Mouse (Mus musculus): ENCODE data around the gene Chrm3. TPM values are rescaled to one million over a fixed set of nuclear protein-coding genes. Genes with fewer than 3 reads are reported as not detected.

The Chrm3 gene
- polyA plus RNA-seq, 1 experiment from 2014 or later, result 0.06 TPM

DNA sequence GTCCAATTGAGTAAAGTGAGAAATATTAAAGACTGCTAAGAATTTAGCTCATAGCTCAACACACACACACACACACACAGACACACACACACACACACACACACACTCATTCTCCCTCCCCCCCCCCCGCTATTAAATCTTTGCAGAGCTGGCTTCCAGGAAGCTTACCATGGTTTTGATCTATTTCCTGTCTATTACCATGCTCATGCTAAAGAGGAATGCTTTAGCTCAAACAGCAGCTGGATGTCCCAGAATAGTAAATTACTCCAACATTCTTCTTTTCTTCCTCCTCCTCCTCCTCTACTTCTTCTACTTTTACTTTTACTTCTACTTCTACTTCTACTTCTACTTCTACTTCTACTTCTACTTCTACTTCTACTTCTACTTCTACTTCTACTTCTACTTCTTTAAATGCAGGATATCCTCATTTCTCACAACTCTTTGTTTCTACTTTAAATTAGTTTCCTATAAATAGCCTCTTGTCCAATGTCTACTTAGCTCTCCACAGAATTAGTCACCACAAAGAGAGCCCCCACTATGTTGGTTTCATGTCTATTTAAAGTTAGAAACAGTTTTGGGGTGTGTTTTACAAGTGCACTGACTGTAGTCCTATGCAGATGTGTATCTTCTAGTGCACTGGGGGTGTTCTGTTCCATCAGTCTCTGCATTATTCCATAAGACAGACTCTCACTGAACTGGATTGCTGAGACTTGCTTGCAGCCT is 150.0 kb downstream of the Chrm3 start:
- Histone ChIP-seq H3K9me3 (replicated peaks) (no peaks in the 10 kb centered on the region), H3K27ac (replicated peaks) (no peak overlapping the region), H3K4me3 (no peak overlapping the region), H3K27me3 (ENCODE audit: low read depth, poor library complexity, severe bottlenecking) (no peaks in the 10 kb centered on the region), H3K4me1 (no peaks in the 10 kb centered on the region), H3K36me3 (no peaks in the 10 kb centered on the region)
- no CpG with 5 or more reads among the region's 1 CpGs for WGBS
- DNase-seq (ENCODE audit: low spot score), result no peak

DNA sequence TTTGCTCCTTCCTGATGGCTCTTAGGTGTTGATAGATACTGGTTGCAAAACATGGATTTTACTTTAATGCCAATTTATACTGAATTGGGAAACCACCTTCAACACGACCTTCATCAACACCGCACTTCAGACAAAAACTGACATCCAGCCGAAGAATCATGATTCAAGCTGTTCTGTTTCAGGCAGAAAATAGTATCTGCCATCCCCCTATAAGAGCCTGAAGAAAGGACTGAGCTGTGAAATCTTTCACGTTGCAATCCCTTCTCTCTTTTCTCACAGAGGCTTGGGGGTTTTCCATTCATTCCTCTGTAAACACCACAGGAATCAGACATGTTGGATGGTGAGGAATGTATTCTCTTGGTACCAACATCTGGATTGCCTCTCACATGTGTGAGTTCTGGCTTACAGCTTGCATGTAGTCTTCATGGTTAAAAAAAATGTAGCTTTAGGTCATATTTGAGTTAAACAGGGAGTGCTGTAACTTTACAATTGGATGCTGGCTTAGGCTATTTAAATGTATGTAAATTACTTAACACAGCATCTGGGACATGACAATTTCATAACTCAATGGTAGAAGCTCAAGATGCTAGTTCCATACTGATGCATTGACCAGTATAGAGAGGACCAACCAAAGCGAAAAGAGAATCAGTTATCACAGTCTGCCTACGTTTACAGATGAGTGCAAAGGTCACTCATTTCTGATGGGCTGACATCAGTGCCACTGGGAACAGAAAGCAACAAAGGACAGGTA is 161.3 kb downstream of the Chrm3 start:
- no peak overlapping the region for H3K27ac ChIP-seq (replicated peaks)
- no peaks in the 10 kb centered on the region for H3K36me3 ChIP-seq
- no peaks in the 10 kb centered on the region for H3K9me3 ChIP-seq (replicated peaks)
- no peak overlapping the region for H3K4me3 ChIP-seq
- no peaks in the 10 kb centered on the region for H3K27me3 ChIP-seq (ENCODE audit: low read depth, poor library complexity, severe bottlenecking)
- no peaks in the 10 kb centered on the region for H3K4me1 ChIP-seq
- WGBS, result 88% methylated on average over 6 of the region's 6 CpGs
- DNase-seq (ENCODE audit: low spot score), result no peak

DNA sequence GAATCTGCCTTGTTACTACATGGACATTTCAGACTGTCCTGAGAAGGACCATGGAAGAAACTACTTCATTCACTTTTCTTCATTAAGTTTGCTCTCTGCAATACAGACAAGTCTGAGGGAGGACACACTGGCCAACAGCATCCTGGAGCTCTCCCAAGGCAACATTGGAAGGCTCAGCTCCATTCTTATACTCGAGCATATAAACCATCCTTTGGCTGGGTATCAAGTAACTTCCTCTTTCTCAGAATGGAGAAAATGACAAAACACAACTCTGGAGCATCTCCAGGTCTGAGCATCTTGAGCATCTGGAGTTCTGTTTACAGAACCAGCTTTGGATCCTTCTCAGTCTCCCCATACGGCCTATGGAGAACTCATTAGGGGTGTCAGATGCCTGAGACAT is 170.8 kb downstream of the Chrm3 start:
- DNase-seq (ENCODE audit: low spot score), result no peak
- H3K9me3 ChIP-seq (replicated peaks), result no peaks in the 10 kb centered on the region
- H3K36me3 ChIP-seq, result no peaks in the 10 kb centered on the region
- WGBS, result 81% methylated on average over 2 of the region's 2 CpGs
- no peaks in the 10 kb centered on the region for H3K4me1 ChIP-seq
- no peaks in the 10 kb centered on the region for H3K27me3 ChIP-seq (ENCODE audit: low read depth, poor library complexity, severe bottlenecking)
- H3K4me3 ChIP-seq, result no peak overlapping the region
- no peak overlapping the region for H3K27ac ChIP-seq (replicated peaks)

DNA sequence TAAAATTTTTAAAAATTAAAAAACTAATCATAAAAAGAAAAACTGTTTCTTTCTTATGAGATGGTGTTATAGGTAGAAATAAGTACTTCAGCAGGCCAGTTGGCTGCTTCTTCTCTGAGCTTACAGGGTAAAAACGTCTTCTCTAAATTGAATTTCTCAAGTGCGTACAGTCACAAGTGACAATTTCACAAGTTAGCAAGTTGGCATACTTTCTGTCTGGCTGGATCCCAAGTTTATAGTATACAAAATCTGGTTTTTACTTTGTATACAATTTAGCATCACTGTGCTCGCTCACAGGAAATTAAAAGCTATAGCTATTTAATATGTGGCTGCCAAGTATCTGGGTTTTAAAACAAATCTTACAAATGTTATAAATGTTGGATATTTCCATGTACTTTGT is 172.7 kb downstream of the Chrm3 start:
- Histone ChIP-seq H3K27me3 (ENCODE audit: low read depth, poor library complexity, severe bottlenecking) (no peaks in the 10 kb centered on the region), H3K27ac (replicated peaks) (no peak overlapping the region), H3K4me1 (no peaks in the 10 kb centered on the region), H3K36me3 (no peaks in the 10 kb centered on the region), H3K9me3 (replicated peaks) (no peaks in the 10 kb centered on the region), H3K4me3 (no peak overlapping the region)
- 88% methylated on average over 3 of the region's 3 CpGs for WGBS
- DNase-seq (ENCODE audit: low spot score), result no peak

GRCm38 (mm10) chr13:10183837-10184236 is 176.8 kb downstream of the Chrm3 start:
- H3K27ac ChIP-seq (replicated peaks), result no peak overlapping the region
- 92% methylated on average over 4 of the region's 4 CpGs for WGBS
- DNase-seq (ENCODE audit: low spot score), result no peak
- H3K27me3 ChIP-seq (ENCODE audit: low read depth, poor library complexity, severe bottlenecking), result no peaks in the 10 kb centered on the region
- no peaks in the 10 kb centered on the region for H3K36me3 ChIP-seq
- H3K9me3 ChIP-seq (replicated peaks), result no peaks in the 10 kb centered on the region
- H3K4me1 ChIP-seq, result no peaks in the 10 kb centered on the region
- no peak overlapping the region for H3K4me3 ChIP-seq

DNA sequence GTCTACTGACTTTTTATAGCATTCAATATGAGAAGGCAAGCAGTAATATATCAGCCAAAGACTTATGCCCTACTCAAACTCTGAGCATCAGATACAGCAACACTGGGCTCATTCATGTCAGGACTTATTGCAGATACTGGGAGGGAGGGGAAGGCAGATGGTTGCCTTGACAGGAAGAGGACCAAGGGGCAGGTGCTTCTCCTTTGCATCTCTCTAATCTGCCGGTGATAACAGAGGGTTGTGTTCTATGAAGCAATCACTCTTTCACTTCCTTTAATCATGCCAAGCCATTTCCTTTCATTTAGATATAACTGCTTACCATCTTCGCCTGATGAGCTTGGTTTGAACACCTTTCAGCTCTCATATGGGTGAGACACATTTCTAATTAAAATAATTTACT is 177.9 kb downstream of the Chrm3 start:
- Histone ChIP-seq H3K36me3 (no peaks in the 10 kb centered on the region), H3K9me3 (replicated peaks) (no peaks in the 10 kb centered on the region), H3K27me3 (ENCODE audit: low read depth, poor library complexity, severe bottlenecking) (no peaks in the 10 kb centered on the region), H3K27ac (replicated peaks) (no peak overlapping the region), H3K4me3 (no peak overlapping the region), H3K4me1 (no peaks in the 10 kb centered on the region)
- DNase-seq (ENCODE audit: low spot score), result no peak
- 84% methylated on average over 2 of the region's 2 CpGs for WGBS

DNA sequence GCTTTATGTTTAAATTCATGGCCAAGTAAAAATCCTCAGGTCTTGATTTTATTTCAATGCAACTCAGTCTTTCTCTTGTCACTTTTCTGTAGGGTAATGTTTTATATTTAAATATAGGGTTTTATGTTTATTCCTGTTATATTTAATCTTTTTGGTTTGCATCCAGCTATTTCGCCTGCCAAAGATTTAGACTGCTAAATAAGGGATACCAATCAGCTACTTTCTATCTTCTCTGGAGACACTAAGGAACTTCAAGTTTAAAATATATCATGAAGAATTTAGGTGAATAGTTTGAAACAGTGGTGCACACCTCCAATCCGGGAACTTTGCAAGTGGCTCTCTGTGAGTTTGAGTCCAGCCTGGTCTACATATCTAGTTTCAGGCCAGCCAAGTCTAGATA is 190.1 kb downstream of the Chrm3 start:
- no peak for DNase-seq (ENCODE audit: low spot score)
- H3K27ac ChIP-seq (replicated peaks), result no peak overlapping the region
- no peaks in the 10 kb centered on the region for H3K9me3 ChIP-seq (replicated peaks)
- no peaks in the 10 kb centered on the region for H3K27me3 ChIP-seq (ENCODE audit: low read depth, poor library complexity, severe bottlenecking)
- no peaks in the 10 kb centered on the region for H3K36me3 ChIP-seq
- no peak overlapping the region for H3K4me3 ChIP-seq
- WGBS, result 86% methylated on average over 2 of the region's 2 CpGs
- H3K4me1 ChIP-seq, result no peaks in the 10 kb centered on the region

DNA sequence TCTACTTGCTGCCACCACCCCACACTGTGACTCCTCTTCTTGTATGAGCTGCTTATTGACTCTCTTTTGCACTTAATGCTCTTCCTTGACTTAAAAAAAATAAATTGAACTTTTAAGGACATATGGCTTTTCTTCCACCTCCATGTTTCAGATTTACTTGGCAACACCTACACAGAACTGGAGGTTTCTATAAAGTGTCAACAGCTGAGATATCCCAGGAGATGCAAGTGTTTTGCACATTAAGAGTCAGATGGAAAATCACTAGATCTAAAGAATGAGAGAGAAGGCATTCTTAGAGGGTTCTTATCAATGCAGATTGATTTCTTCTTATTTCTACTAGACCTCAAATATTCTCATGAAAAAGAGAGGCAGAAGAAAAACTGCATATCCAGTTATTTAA is 197.3 kb downstream of the Chrm3 start:
- no peak overlapping the region for H3K4me3 ChIP-seq
- H3K36me3 ChIP-seq, result no peaks in the 10 kb centered on the region
- no peak for DNase-seq (ENCODE audit: low spot score)
- no peaks in the 10 kb centered on the region for H3K9me3 ChIP-seq (replicated peaks)
- H3K4me1 ChIP-seq, result no peaks in the 10 kb centered on the region
- H3K27ac ChIP-seq (replicated peaks), result no peak overlapping the region
- no peaks in the 10 kb centered on the region for H3K27me3 ChIP-seq (ENCODE audit: low read depth, poor library complexity, severe bottlenecking)

DNA sequence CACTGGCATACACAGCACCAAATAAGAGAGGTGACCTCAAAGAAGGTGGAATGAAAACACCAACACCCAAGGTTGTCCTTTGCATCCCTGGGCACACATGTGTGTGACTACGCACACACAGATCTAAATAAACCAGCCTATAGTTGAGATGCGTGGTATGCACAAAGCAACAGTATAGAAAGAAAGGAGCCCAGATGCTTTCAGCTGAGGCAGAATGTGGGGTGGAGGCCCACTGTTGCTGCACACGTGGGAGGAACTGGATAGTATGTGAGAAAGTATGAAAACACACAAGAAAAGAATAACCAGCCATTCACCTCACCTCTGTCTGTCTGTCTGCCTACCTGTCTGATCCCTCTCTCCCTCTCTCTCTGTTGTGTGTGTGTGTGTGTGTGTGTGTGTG is 203.2 kb downstream of the Chrm3 start:
- no peaks in the 10 kb centered on the region for H3K9me3 ChIP-seq (replicated peaks)
- no peak overlapping the region for H3K4me3 ChIP-seq
- H3K4me1 ChIP-seq, result no peaks in the 10 kb centered on the region
- no peak overlapping the region for H3K27ac ChIP-seq (replicated peaks)
- WGBS, result 93% methylated on average over 3 of the region's 3 CpGs
- DNase-seq (ENCODE audit: low spot score), result no peak
- H3K27me3 ChIP-seq (ENCODE audit: low read depth, poor library complexity, severe bottlenecking), result no peaks in the 10 kb centered on the region
- no peaks in the 10 kb centered on the region for H3K36me3 ChIP-seq

- H3K9me3 ChIP-seq (replicated peaks), result no peaks in the 10 kb centered on the region
- H3K4me3 ChIP-seq, result no peak overlapping the region
- H3K4me1 ChIP-seq, result no peaks in the 10 kb centered on the region
- 93% methylated on average over 4 of the region's 4 CpGs for WGBS
- DNase-seq (ENCODE audit: low spot score), result no peak
- no peaks in the 10 kb centered on the region for H3K27me3 ChIP-seq (ENCODE audit: low read depth, poor library complexity, severe bottlenecking)
- H3K36me3 ChIP-seq, result no peaks in the 10 kb centered on the region
- no peak overlapping the region for H3K27ac ChIP-seq (replicated peaks)
Observed at GRCm38 (mm10) chr13:10140573-10140972, 220.1 kb downstream of the Chrm3 start.

GRCm38 (mm10) chr13:10138878-10139277 is 221.8 kb downstream of the Chrm3 start:
- no peaks in the 10 kb centered on the region for H3K9me3 ChIP-seq (replicated peaks)
- 92% methylated on average over 4 of the region's 4 CpGs for WGBS
- no peak overlapping the region for H3K27ac ChIP-seq (replicated peaks)
- H3K4me3 ChIP-seq, result no peak overlapping the region
- H3K4me1 ChIP-seq, result no peaks in the 10 kb centered on the region
- no peaks in the 10 kb centered on the region for H3K27me3 ChIP-seq (ENCODE audit: low read depth, poor library complexity, severe bottlenecking)
- H3K36me3 ChIP-seq, result no peaks in the 10 kb centered on the region
- no peak for DNase-seq (ENCODE audit: low spot score)

- H3K36me3 ChIP-seq, result no peaks in the 10 kb centered on the region
- no peak overlapping the region for H3K4me3 ChIP-seq
- WGBS, result 72% methylated on average over 2 of the region's 2 CpGs
- no peak overlapping the region for H3K27ac ChIP-seq (replicated peaks)
- H3K27me3 ChIP-seq (ENCODE audit: low read depth, poor library complexity, severe bottlenecking), result no peaks in the 10 kb centered on the region
- no peaks in the 10 kb centered on the region for H3K9me3 ChIP-seq (replicated peaks)
- H3K4me1 ChIP-seq, result no peaks in the 10 kb centered on the region
- no peak for DNase-seq (ENCODE audit: low spot score)
Observed at GRCm38 (mm10) chr13:10131064-10131463, 229.6 kb downstream of the Chrm3 start.

DNA sequence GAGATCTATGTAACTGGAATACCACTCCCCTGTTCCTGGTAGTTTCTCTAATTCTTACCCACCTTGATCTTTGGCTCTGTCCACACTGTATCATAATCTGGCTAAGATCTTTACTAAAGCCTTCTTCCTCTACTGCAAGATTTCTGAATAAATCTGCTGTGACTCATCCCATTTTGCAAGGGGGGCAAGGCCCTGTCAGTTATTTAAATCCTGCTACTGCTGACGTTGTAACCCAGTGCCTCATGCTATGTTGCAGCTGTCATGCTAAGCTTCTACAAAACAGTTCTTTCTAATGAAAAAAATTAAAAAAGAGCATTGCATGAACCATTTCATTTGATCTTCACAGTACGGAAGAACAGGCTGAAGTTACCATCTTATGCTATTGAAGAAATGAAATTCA is 248.4 kb downstream of the Chrm3 start:
- Histone ChIP-seq H3K4me3 (no peak overlapping the region), H3K27me3 (ENCODE audit: low read depth, poor library complexity, severe bottlenecking) (no peaks in the 10 kb centered on the region), H3K36me3 (no peaks in the 10 kb centered on the region), H3K9me3 (replicated peaks) (no peaks in the 10 kb centered on the region), H3K27ac (replicated peaks) (no peak overlapping the region), H3K4me1 (no peaks in the 10 kb centered on the region)
- DNase-seq (ENCODE audit: low spot score), result no peak
- 83% methylated on average over 2 of the region's 2 CpGs for WGBS

Data from midbrain, embryonic 10.5 days (tissue).